Mouse (Mus musculus): ENCODE results near the gene Atp8b4.

GRCm38 (mm10) chr2:126309994-126310393, 190.5 kb downstream of the Atp8b4 start:
- TF ChIP-seq CTCF (IDR thresholded peaks at IDR 0.05; ENCODE audit: extremely low read depth, insufficient read depth, low read length) (no peak), POLR2A (IDR thresholded peaks at IDR 0.05; ENCODE audit: extremely low read depth, insufficient read depth, low read length) (no peak)
